Mouse (Mus musculus) hindbrain, embryonic 16.5 days (tissue): ENCODE data around the gene Slc25a48. TPM values are rescaled to one million over a fixed set of nuclear protein-coding genes. Genes with fewer than 3 reads are reported as not detected.

ENCODE experiments used
- ATAC-seq: fragments of 200-750 bp; cut with Nextera tagmentation; 2 replicates; pipeline ENCODE4 v1.8.0; 2017; ENCODE audit warnings: moderate TSS enrichment, moderate library complexity
- H3K27ac ChIP-seq: fragments of 300-500 bp; sonication (generic); 2 replicates; pipeline ENCODE4 v1.5.1; 2014; ENCODE audit warnings: low read depth, mild to moderate bottlenecking, control low read depth, low read length, moderate library complexity
- H3K27me3 ChIP-seq: fragments of 300-500 bp; sonication (generic); replicated peaks from 2 replicates; pipeline ENCODE4 v1.6.1; 2014; ENCODE audit warnings: low read length; ENCODE audit not compliant: control insufficient read depth, insufficient read depth
- H3K36me3 ChIP-seq: fragments of 300-500 bp; sonication (generic); 2 replicates; pipeline ENCODE4 v1.6.1; 2014; ENCODE audit warnings: mild to moderate bottlenecking, low read length, moderate library complexity, mixed read lengths; ENCODE audit not compliant: control insufficient read depth, insufficient read depth
- H3K4me1 ChIP-seq: fragments of 300-500 bp; sonication (generic); 2 replicates; pipeline ENCODE4 v1.6.1; 2014; ENCODE audit warnings: low read depth, low read length; ENCODE audit not compliant: control insufficient read depth, insufficient read depth
- H3K4me2 ChIP-seq: fragments of 300-500 bp; sonication (generic); 2 replicates; pipeline ENCODE4 v1.6.1; 2014; ENCODE audit warnings: mild to moderate bottlenecking, low read length, control low read depth, moderate library complexity
- H3K4me3 ChIP-seq: fragments of 300-500 bp; sonication (generic); 2 replicates; pipeline ENCODE4 v1.5.1; 2014; ENCODE audit warnings: mild to moderate bottlenecking, low read length, control low read depth, moderate library complexity
- H3K9ac ChIP-seq: fragments of 300-500 bp; sonication (generic); 2 replicates; pipeline ENCODE4 v1.6.1; 2014; ENCODE audit warnings: low read depth, mild to moderate bottlenecking, control low read depth, low read length, moderate library complexity
- H3K9me3 ChIP-seq: fragments of 300-500 bp; sonication (generic); 2 replicates; pipeline ENCODE4 v1.6.1; 2014; ENCODE audit warnings: mild to moderate bottlenecking, low read length, moderate library complexity; ENCODE audit not compliant: control insufficient read depth
- WGBS: fragments of 180-500 bp; shearing (Covaris S2); extraction: QIAGEN DNeasy Blood & Tissue Kit; methylation state at CpG from one replicate; pipeline ENCODE4 v1.1.7; 2014; 5-methylcytosine and 5-hydroxymethylcytosine counted together
- polyA plus RNA-seq: library from polyadenylated mRNA; unstranded; fragments of >200 nt; fragmentation: Nextera tagmentation; extraction: Ambion mirVana; gene quantifications from 2 replicates; pipeline ENCODE4 v1.2.1, GENCODE M21; 2015

Gene Slc25a48
- polyA plus RNA-seq, 1 experiment from 2014 or later, result 0.06 TPM

GRCm38 (mm10) chr13:56482146-56482545, 44.0 kb downstream of the Slc25a48 start, which contains the start of gene Il9:
TSS of gene Il9 (minus strand) at chr13:56482246.
- Histone ChIP-seq H3K9ac (no peak within 1 kb of the TSS), H3K27ac (no peak within 1 kb of the TSS), H3K4me1 (no peaks in the 10 kb centered on the region), H3K36me3 (no peaks in the 10 kb centered on the region), H3K9me3 (no peaks in the 10 kb centered on the region), H3K4me3 (no peak within 1 kb of the TSS), H3K4me2 (no peak within 1 kb of the TSS), H3K27me3 (no peaks in the 10 kb centered on the region)
- WGBS, result 91% methylated on average over 3 of the region's 3 CpGs
- ATAC-seq, result no peak

GRCm38 (mm10) chr13:56488012-56488411, 49.9 kb downstream of the Slc25a48 start:
- Histone ChIP-seq H3K9me3 (no peaks in the 10 kb centered on the region), H3K4me3 (no peak overlapping the region), H3K9ac (no peak overlapping the region), H3K27ac (no peak overlapping the region), H3K4me2 (no peak overlapping the region), H3K36me3 (no peaks in the 10 kb centered on the region), H3K27me3 (no peaks in the 10 kb centered on the region), H3K4me1 (no peaks in the 10 kb centered on the region)
- 71% methylated on average over 5 of the region's 5 CpGs for WGBS
- ATAC-seq, result no peak

GRCm38 (mm10) chr13:56494440-56494839, 56.3 kb downstream of the Slc25a48 start:
- Histone ChIP-seq H3K27ac (no peak overlapping the region), H3K4me2 (no peak overlapping the region), H3K9me3 (no peaks in the 10 kb centered on the region), H3K27me3 (no peaks in the 10 kb centered on the region), H3K4me1 (no peaks in the 10 kb centered on the region), H3K36me3 (no peaks in the 10 kb centered on the region), H3K4me3 (no peak overlapping the region), H3K9ac (no peak overlapping the region)
- ATAC-seq, result no peak
- 35% methylated on average over 3 of the region's 3 CpGs for WGBS

- no peak for ATAC-seq
- H3K9me3 ChIP-seq, result no peaks in the 10 kb centered on the region
- H3K9ac ChIP-seq, result no peak overlapping the region
- 81% methylated on average over 3 of the region's 3 CpGs for WGBS
- H3K4me3 ChIP-seq, result no peak overlapping the region
- H3K36me3 ChIP-seq, result no peaks in the 10 kb centered on the region
- H3K27me3 ChIP-seq, result no peaks in the 10 kb centered on the region
- no peak overlapping the region for H3K4me2 ChIP-seq
- no peak overlapping the region for H3K27ac ChIP-seq
- H3K4me1 ChIP-seq, result no peaks in the 10 kb centered on the region
Measured at GRCm38 (mm10) chr13:56500132-56500531, 62.0 kb downstream of the Slc25a48 start.

GRCm38 (mm10) chr13:56500636-56501035, 62.5 kb downstream of the Slc25a48 start:
- H3K27ac ChIP-seq, result no peak overlapping the region
- 93% methylated on average over 8 of the region's 8 CpGs for WGBS
- no peak overlapping the region for H3K4me3 ChIP-seq
- no peaks in the 10 kb centered on the region for H3K27me3 ChIP-seq
- no peak for ATAC-seq
- no peak overlapping the region for H3K9ac ChIP-seq
- H3K4me2 ChIP-seq, result no peak overlapping the region
- H3K36me3 ChIP-seq, result no peaks in the 10 kb centered on the region
- H3K9me3 ChIP-seq, result no peaks in the 10 kb centered on the region
- H3K4me1 ChIP-seq, result no peaks in the 10 kb centered on the region

- Histone ChIP-seq H3K4me2 (no peak overlapping the region), H3K9ac (no peak overlapping the region), H3K4me3 (no peak overlapping the region), H3K4me1 (no peaks in the 10 kb centered on the region), H3K27me3 (no peaks in the 10 kb centered on the region), H3K36me3 (no peaks in the 10 kb centered on the region), H3K9me3 (no peaks in the 10 kb centered on the region), H3K27ac (no peak overlapping the region)
- ATAC-seq, result no peak
- 74% methylated on average over 6 of the region's 6 CpGs for WGBS
Measured at GRCm38 (mm10) chr13:56501866-56502420, 63.8 kb downstream of the Slc25a48 start.

GRCm38 (mm10) chr13:56506871-56507496, 68.8 kb downstream of the Slc25a48 start:
- Histone ChIP-seq H3K4me2 (no peak overlapping the region), H3K27me3 (no peaks in the 10 kb centered on the region), H3K36me3 (no peaks in the 10 kb centered on the region), H3K4me3 (no peak overlapping the region), H3K9ac (no peak overlapping the region), H3K9me3 (no peaks in the 10 kb centered on the region), H3K4me1 (no peaks in the 10 kb centered on the region), H3K27ac (no peak overlapping the region)
- WGBS, result 76% methylated on average over 6 of the region's 6 CpGs
- ATAC-seq, result no peak

GRCm38 (mm10) chr13:56509796-56510195, 71.6 kb downstream of the Slc25a48 start:
- Histone ChIP-seq H3K9ac (no peak overlapping the region), H3K4me3 (no peak overlapping the region), H3K4me2 (no peak overlapping the region), H3K27me3 (no peaks in the 10 kb centered on the region), H3K27ac (no peak overlapping the region), H3K4me1 (no peaks in the 10 kb centered on the region), H3K9me3 (no peaks in the 10 kb centered on the region), H3K36me3 (no peaks in the 10 kb centered on the region)
- 75% methylated on average over 2 of the region's 2 CpGs for whole genome bisulfite sequencing
- no peak for ATAC-seq

GRCm38 (mm10) chr13:56513595-56513994, 75.4 kb downstream of the Slc25a48 start:
- Histone ChIP-seq H3K27ac (no peak overlapping the region), H3K9me3 (no peaks in the 10 kb centered on the region), H3K36me3 (no peaks in the 10 kb centered on the region), H3K27me3 (no peaks in the 10 kb centered on the region), H3K4me2 (no peak overlapping the region), H3K4me3 (no peak overlapping the region), H3K4me1 (no peaks in the 10 kb centered on the region), H3K9ac (no peak overlapping the region)
- ATAC-seq, result no peak
